Mouse (Mus musculus): Measurements from ENCODE around the gene Mogat2. TPM values are rescaled to one million over a fixed set of nuclear protein-coding genes. Genes with fewer than 3 reads are reported as not detected.

Mogat2 gene
- total and polyA plus RNA-seq, 2 experiments from 2014 or later, result 0.29 to 1.2 TPM

GRCm38 (mm10) chr7:99227267-99227666 is 11.2 kb downstream of the Mogat2 start:
- no peak for TF ChIP-seq CTCF (IDR thresholded peaks at IDR 0.05; ENCODE audit: low read depth)
- Histone ChIP-seq H3K27me3 (ENCODE audit: insufficient read depth, low read length) (no peaks in the 10 kb centered on the region), H3K4me3 (ENCODE audit: low read length) (no peak overlapping the region), H3K9me3 (ENCODE audit: low read length) (no peaks in the 10 kb centered on the region), H3K4me1 (ENCODE audit: insufficient read depth, low read length) (no peaks in the 10 kb centered on the region), H3K9ac (replicated peaks; ENCODE audit: low read length) (no peak overlapping the region), H3K27ac (no peak overlapping the region), H3K4me2 (ENCODE audit: low read depth, low read length) (no peak overlapping the region), H3K36me3 (ENCODE audit: insufficient read depth, low read length) (no peaks in the 10 kb centered on the region)
- DNase-seq (ENCODE audit: low spot score) (no peak), ATAC-seq (no peak)
- WGBS, result 96% methylated on average over 4 of the region's 4 CpGs

- no peak overlapping the region for H3K27ac ChIP-seq
- no peaks in the 10 kb centered on the region for H3K9me3 ChIP-seq (ENCODE audit: low read length)
- H3K4me3 ChIP-seq (ENCODE audit: low read length), result no peak overlapping the region
- TF ChIP-seq CTCF (IDR thresholded peaks at IDR 0.05; ENCODE audit: low read depth), result no peak
- no peaks in the 10 kb centered on the region for H3K4me1 ChIP-seq (ENCODE audit: insufficient read depth, low read length)
- no peaks in the 10 kb centered on the region for H3K36me3 ChIP-seq (ENCODE audit: insufficient read depth, low read length)
- WGBS, result 95% methylated on average over 10 of the region's 10 CpGs
- no peak overlapping the region for H3K4me2 ChIP-seq (ENCODE audit: low read depth, low read length)
- no peak overlapping the region for H3K9ac ChIP-seq (replicated peaks; ENCODE audit: low read length)
- DNase-seq (ENCODE audit: low spot score) (no peak), ATAC-seq (no peak)
- no peaks in the 10 kb centered on the region for H3K27me3 ChIP-seq (ENCODE audit: insufficient read depth, low read length)
Measured at GRCm38 (mm10) chr7:99226662-99227061, 11.8 kb downstream of the Mogat2 start.

- 77% methylated on average over 6 of the region's 6 CpGs for WGBS
- no peak for TF ChIP-seq CTCF (IDR thresholded peaks at IDR 0.05; ENCODE audit: low read depth)
- no peaks in the 10 kb centered on the region for H3K27me3 ChIP-seq (ENCODE audit: insufficient read depth, low read length)
Measured at GRCm38 (mm10) chr7:99225421-99225820, 13.0 kb downstream of the Mogat2 start.

GRCm38 (mm10) chr7:99224648-99225190 is 13.7 kb downstream of the Mogat2 start:
- no peak overlapping the region for H3K27ac ChIP-seq
- no peaks in the 10 kb centered on the region for H3K27me3 ChIP-seq (ENCODE audit: insufficient read depth, low read length)
- ATAC-seq (no peak), DNase-seq (ENCODE audit: low spot score) (no peak)
- no peaks in the 10 kb centered on the region for H3K9me3 ChIP-seq (ENCODE audit: low read length)
- H3K4me1 ChIP-seq (ENCODE audit: insufficient read depth, low read length), result no peaks in the 10 kb centered on the region
- H3K9ac ChIP-seq (replicated peaks; ENCODE audit: low read length), result no peak overlapping the region
- no peaks in the 10 kb centered on the region for H3K36me3 ChIP-seq (ENCODE audit: insufficient read depth, low read length)
- no peak overlapping the region for H3K4me2 ChIP-seq (ENCODE audit: low read depth, low read length)
- TF ChIP-seq CTCF (IDR thresholded peaks at IDR 0.05; ENCODE audit: low read depth), result no peak
- WGBS, result 53% methylated on average over 1 of the region's 1 CpGs
- H3K4me3 ChIP-seq (ENCODE audit: low read length), result no peak overlapping the region

More at GRCm38 (mm10) chr7:99225421-99225820, 13.0 kb downstream of the Mogat2 start:
- Histone ChIP-seq H3K36me3 (ENCODE audit: insufficient read depth, low read length) (no peaks in the 10 kb centered on the region), H3K4me1 (ENCODE audit: insufficient read depth, low read length) (no peaks in the 10 kb centered on the region), H3K4me3 (ENCODE audit: low read length) (no peak overlapping the region), H3K9ac (replicated peaks; ENCODE audit: low read length) (no peak overlapping the region), H3K9me3 (ENCODE audit: low read length) (no peaks in the 10 kb centered on the region), H3K4me2 (ENCODE audit: low read depth, low read length) (no peak overlapping the region), H3K27ac (no peak overlapping the region)
- ATAC-seq (no peak), DNase-seq (ENCODE audit: low spot score) (no peak)

- Histone ChIP-seq H3K4me2 (ENCODE audit: low read depth, low read length) (no peak overlapping the region), H3K4me1 (ENCODE audit: insufficient read depth, low read length) (no peaks in the 10 kb centered on the region), H3K27me3 (ENCODE audit: insufficient read depth, low read length) (no peaks in the 10 kb centered on the region), H3K9ac (replicated peaks; ENCODE audit: low read length) (no peak overlapping the region), H3K4me3 (ENCODE audit: low read length) (no peak overlapping the region), H3K36me3 (ENCODE audit: insufficient read depth, low read length) (no peaks in the 10 kb centered on the region), H3K27ac (no peak overlapping the region), H3K9me3 (ENCODE audit: low read length) (no peaks in the 10 kb centered on the region)
- whole genome bisulfite sequencing, result 60% methylated on average over 7 of the region's 7 CpGs
- peak; percentile 51 for TF ChIP-seq CTCF (IDR thresholded peaks at IDR 0.05; ENCODE audit: low read depth)
- no peak for DNase-seq (ENCODE audit: low spot score)
- ATAC-seq, result no peak
Measured at GRCm38 (mm10) chr7:99224225-99224624, 14.2 kb downstream of the Mogat2 start.

- no peak for TF ChIP-seq CTCF (IDR thresholded peaks at IDR 0.05; ENCODE audit: low read depth)
- peak; percentile 92 for ATAC-seq
- WGBS, result 38% methylated on average over 3 of the region's 3 CpGs
- Histone ChIP-seq H3K4me1 (ENCODE audit: insufficient read depth, low read length) (no peaks in the 10 kb centered on the region; the same call in 1 of the 2 replicates), H3K9me3 (ENCODE audit: low read length) (no peaks in the 10 kb centered on the region), H3K9ac (replicated peaks; ENCODE audit: low read length) (no peak overlapping the region), H3K4me2 (ENCODE audit: low read depth, low read length) (no peak overlapping the region), H3K4me3 (ENCODE audit: low read length) (no peak overlapping the region), H3K27ac (no peak overlapping the region), H3K27me3 (ENCODE audit: insufficient read depth, low read length) (no peaks in the 10 kb centered on the region), H3K36me3 (ENCODE audit: insufficient read depth, low read length) (no peaks in the 10 kb centered on the region)
- peak; percentile 81 for DNase-seq (ENCODE audit: low spot score)
Measured at GRCm38 (mm10) chr7:99217338-99218074, 20.9 kb downstream of the Mogat2 start.

GRCm38 (mm10) chr7:99215347-99215855 is 23.0 kb downstream of the Mogat2 start:
- Histone ChIP-seq H3K27me3 (ENCODE audit: insufficient read depth, low read length) (no peaks in the 10 kb centered on the region), H3K4me3 (ENCODE audit: low read length) (no peak overlapping the region), H3K36me3 (ENCODE audit: insufficient read depth, low read length) (no peaks in the 10 kb centered on the region), H3K27ac (no peak overlapping the region), H3K4me1 (ENCODE audit: insufficient read depth, low read length) (no peaks in the 10 kb centered on the region; the same call in 1 of the 2 replicates), H3K4me2 (ENCODE audit: low read depth, low read length) (no peak overlapping the region), H3K9ac (replicated peaks; ENCODE audit: low read length) (no peak overlapping the region), H3K9me3 (ENCODE audit: low read length) (no peaks in the 10 kb centered on the region)
- no peak for DNase-seq (ENCODE audit: low spot score)
- no peak for ATAC-seq
- TF ChIP-seq CTCF (IDR thresholded peaks at IDR 0.05; ENCODE audit: low read depth), result no peak
- 75% methylated on average over 8 of the region's 8 CpGs for WGBS

All from hindbrain, postnatal 0 days (tissue).